Mouse (Mus musculus) right cerebral cortex, adult 2 months (tissue): ENCODE measurements around the gene Inpp4b.

Source experiments
- DNase-seq, 2 experiments: peaks; one replicate each; pipeline ENCODE4 v3.0.0; 2021 to 2022; ENCODE audit warnings: low spot score in 2 of 2

The Inpp4b gene

GRCm38 (mm10) chr8:81342236-81342998 is at the start of gene Inpp4b:
Gene Inpp4b, plus strand, starts transcription at chr8:81342556.
- DNase-seq, result peak; percentile 72

DNA sequence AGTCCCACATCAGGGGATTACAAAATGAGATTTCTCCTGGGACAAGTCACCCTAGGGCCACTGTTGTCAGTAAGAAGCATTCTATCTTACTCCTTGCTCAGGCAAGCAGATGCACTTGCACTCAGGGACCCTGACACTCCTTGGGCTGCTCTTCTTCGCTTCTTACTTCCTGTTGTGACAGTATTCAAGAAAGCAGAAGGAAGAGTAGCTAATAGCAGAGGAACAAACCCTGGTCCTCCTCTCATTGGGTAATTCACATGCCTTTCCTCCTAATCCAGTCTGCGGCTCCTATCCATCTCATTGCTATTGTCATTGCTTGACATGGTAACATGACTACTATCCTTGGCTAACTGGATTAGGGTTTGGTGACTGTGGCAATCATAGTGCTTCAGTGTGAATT is 7.1 kb upstream of the Inpp4b start:
- no peak for DNase-seq

- DNase-seq, result no peak
These were observed 1.2 kb upstream of the Inpp4b start for GRCm38 (mm10) chr8:81341191-81341590.

DNA sequence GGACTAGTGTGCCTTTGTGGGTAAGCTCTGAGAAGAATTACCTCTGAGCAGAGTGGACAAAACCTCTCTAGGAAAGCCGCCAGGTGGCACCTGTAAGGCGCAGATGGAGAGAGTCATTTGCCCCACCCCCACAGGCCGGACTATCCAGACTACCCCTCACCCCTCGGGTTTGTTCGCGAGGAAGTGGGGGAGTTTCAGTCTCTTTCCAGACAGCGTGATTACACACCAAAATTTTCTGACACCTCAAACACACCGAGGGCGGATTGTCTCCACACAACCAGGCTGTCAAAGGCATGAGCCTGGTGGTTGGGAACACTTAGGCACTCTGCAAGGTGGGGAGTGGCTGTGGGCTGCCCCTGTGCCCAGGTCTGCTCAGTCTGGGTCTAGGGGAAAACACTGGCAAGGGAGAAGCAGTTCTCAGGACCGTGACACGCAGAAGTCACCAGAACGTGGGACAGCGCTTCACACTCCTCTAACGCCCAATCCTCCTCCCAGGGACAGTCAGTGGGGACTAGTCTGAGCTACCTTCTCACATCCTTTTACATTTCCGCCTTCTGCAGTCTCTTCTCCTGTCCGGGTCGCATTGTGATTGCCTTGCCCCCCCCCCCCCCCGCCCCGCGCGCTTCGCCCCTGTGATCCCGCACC is 643 bp upstream of the Inpp4b start:
- peak; percentile 79 to 82 for DNase-seq

DNA sequence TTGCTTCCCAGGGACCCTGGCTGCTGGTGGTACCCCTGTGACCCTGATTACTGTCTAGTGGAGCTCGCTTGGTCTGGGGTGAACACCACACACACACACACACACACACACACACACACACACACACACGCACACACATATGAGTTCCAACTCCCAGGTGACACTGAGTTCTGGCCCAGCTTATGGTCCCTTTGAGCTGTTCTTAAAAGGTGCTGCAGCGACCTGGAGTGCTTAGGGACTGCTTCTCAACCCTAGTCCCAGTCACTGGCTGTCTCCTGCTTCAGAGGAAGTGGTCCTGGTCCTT is 595 bp downstream of the Inpp4b start:
- no peak for DNase-seq

DNA sequence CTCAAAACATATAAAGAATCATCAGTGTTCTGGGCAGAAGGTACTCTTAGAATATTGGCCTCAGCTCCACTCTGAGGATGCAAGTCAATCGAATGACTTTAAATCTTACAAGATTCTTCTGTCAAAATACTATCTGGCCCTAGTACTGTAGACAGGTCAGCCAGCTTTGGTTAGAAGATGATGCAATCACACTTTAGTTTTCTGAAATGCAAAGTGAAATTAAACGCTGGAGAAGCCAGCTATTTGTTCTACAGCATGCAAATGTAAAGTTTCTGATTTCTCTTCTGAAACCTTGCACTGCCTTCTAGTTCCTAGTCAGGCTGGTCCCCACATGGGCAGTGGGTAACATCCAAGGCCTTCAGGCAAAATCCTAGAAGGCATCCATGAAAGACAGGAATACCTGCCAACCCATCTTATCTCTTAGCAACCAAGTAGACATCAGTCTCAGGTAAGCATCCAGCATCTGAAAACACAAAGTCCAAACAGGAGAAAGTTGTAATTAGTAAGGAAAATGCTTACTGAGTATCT is 2.9 kb downstream of the Inpp4b start:
- DNase-seq, result no peak

DNA sequence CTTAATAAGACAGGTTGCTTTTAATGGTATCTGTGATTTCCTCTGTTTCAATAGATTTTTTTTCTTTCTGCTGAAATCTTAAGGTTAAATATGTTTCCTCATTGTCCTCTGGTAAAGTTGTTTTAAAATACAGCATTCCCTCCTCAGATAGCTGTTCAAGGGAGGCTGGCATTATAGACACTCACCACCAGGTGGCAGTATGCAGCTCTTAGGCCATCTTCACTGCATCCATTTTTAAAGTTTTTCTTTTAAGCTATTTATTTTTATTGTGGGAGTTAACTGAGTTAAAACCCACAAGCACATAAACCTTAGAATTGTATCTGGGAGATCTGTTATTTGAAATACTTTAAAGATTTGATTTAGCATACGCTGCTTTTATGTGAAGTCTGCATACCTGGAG is 7.1 kb downstream of the Inpp4b start:
- DNase-seq, result no peak

DNA sequence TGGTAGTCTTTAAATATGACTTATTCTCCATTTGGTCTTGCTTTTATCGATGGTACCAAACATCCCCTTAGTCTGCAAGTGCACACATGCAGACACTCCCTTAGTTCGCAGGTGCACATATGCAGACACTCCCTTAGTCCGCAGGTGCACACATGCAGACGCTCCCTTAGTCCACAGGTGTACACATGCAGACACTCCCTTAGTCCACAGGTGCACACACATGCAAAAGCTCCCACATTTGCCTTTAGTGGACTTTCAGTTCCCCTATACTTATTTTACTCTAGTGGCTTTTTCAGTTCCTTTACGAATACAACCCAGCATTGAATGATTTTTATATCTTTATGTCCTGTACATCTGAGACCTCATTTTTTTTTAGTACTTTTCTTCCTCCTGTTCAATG is 11.1 kb downstream of the Inpp4b start:
- DNase-seq, result no peak

- no peak for DNase-seq
These were observed 15.8 kb downstream of the Inpp4b start for GRCm38 (mm10) chr8:81358108-81358507.

DNA sequence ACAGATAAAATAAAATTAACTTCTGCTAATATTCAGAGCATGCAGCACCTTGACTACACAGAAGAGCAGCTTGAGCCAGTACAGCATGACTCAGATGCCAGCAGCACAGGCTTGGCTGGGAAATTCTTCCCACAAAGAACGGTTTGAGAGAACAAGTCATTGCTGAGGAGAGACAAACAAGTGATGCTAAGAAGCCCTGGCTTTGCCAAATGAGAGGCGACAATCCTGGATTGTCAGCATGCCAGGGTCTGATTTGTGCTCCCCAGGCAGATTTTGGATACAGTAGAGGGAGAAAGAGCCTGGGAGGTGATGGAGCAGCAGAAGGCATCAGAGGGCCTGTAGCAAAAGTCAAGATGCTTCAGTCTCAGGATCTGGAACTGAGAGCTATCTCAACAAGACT is 18.2 kb downstream of the Inpp4b start:
- peak; percentile 57 to 60 for DNase-seq

DNA sequence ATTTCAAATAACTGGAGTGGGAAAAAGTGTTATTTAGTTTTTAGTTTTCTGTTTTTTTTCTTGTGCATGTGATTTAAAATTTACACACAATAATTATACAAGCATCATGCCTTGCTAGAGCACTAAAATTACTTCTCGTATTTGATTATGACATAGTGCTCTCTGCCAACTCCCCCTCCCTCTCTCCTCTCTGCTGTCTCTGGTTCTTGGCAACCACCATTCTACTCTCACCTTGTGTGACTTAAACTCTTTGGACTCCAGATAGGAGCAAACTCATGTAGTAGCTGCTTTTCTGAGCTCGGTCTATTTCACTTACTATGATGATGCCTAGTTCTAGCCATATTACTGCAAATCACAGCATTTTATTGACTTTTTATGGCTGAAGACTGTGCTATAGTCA is 18.8 kb downstream of the Inpp4b start:
- DNase-seq, result no peak

DNA sequence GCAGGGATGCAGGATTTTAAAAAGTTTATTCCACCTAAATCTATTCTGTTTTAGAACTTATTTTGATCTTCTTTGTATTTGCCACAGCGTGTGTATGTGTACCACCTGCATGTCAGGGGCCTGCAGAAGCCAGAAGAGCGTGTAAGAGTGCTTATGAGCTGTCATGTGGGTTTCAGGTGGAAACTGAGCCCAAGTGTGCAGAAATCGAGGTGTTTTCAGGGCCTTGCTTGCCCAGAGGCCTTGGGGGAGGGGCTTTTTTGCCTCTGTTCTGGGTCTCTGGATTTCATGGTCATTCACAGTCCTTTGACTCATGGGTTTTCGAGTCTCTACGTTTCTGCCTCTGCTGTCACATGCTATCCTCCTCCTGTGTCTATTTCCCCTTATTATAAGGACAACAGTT is 28.3 kb downstream of the Inpp4b start:
- no peak for DNase-seq

GRCm38 (mm10) chr8:81371844-81372243 is 29.5 kb downstream of the Inpp4b start:
- DNase-seq, result no peak

DNA sequence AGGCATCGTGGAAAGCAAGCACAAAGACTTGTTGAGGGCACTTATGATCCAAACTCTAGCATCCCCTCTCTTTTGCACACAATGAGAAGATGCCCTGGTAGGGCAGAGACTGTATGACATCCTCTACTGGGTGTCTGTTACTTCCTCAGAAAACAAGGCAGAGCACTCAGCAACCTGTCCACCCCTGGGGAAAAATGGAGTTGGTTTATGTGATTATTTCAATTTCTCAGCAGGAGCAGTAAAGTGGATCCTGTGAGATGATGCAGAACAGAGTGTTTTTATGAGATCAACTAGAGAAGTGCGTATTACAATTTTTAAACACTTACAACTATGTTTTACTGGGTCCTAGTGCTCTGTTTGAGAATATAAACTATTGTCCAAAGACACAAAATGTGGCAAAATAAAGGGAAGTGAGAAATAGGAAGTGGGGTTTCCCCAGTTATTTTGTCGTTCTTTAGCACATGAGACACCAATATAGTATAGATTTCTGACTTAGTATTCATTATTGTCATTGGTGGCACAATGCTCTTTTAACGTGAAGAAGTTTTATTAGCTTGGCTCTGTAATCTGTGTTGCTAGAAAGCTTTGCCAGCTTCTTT is 32.6 kb downstream of the Inpp4b start:
- no peak for DNase-seq

GRCm38 (mm10) chr8:81388953-81389352 is 46.6 kb downstream of the Inpp4b start:
- DNase-seq, result peak in 1 of 2 experiments; percentile 8

GRCm38 (mm10) chr8:81399071-81399470 is 56.7 kb downstream of the Inpp4b start:
- no peak for DNase-seq

- DNase-seq, result peak; percentile 31 to 63
These were observed 57.1 kb downstream of the Inpp4b start for GRCm38 (mm10) chr8:81399501-81399900.

DNA sequence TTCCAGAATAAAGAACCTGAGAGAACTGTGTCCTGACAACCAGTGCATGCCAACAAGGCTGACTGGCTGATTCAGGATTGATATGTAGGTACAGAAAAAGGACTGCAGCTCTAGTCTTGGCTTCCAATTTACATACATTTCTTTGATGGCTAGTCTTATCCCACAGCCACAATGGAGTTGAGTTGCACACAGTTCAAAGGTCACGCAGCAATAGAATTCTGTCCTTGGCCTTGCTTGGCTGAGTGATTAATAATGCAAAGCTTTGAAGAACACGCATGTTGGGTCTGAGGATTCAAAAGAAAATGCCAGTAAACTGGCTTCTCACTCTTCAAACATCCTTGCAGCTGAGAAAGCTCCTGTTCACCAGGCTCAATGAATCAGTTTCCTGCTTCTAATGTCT is 70.4 kb downstream of the Inpp4b start:
- no peak for DNase-seq

DNA sequence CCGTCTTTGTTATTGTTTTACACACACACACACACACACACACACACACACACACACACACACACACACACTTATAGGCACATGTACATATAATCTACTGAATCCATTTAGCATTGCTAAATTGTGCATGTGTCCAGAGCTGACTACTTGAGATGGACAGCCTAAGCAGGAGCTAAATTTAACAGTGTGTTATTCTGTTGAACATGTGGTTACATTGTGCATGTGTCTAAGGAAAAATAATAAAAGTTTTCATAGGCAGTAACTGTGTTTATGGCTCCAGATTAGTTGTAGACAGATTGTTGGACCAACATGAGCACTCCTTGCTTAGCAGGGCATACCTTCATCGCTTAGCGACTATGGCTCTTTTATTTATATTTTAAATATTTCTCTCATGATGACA is 101.6 kb downstream of the Inpp4b start:
- DNase-seq, result no peak

GRCm38 (mm10) chr8:81449798-81450197 is 107.4 kb downstream of the Inpp4b start:
- DNase-seq, result no peak

- peak in 1 of 2 experiments; percentile 9 for DNase-seq
These were observed 109.7 kb downstream of the Inpp4b start for GRCm38 (mm10) chr8:81452082-81452481.

DNA sequence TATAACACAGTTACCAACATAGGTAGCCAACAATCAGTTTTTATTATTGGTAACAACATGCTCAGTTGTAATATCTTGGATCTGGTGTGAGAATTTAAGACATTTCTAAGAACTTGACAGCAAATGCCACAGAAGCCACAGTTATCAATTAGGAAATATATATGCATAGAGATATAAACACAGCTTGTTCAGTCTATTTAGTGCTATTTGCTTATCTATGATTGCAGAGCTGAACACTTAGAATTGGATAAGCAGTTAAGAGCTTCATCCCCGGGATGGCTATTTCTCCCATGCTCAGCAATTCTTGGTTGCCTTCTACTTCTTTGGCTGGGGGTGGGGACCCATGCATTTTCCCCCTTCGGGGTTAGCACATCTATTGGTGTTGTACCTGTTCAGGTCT is 112.5 kb downstream of the Inpp4b start:
- no peak for DNase-seq

- no peak for DNase-seq
These were observed 121.4 kb downstream of the Inpp4b start for GRCm38 (mm10) chr8:81463762-81464161.
